Mouse (Mus musculus): ENCODE measurements at regions not wholly inside any gene's neighbourhood (a gene's known extent, or its start where the extent isn't known, plus 50 kb on each side); places are given as distances from the start of the nearest gene placed in this dataset.

GRCm38 (mm10) chr5:74777381-74778075 is 74.8 kb upstream of the Lnx1 start:
- Histone ChIP-seq H3K4me3 (no peak overlapping the region), H3K27ac (no peak overlapping the region)
- intact Hi-C loops (cut with DNase I): no loop called here
- TF ChIP-seq CTCF (IDR thresholded peaks at IDR 0.05): no peak
- DNase-seq (ENCODE audit: extremely low spot score in 1 of 2, low spot score in 2 of 2): no peak

DNA sequence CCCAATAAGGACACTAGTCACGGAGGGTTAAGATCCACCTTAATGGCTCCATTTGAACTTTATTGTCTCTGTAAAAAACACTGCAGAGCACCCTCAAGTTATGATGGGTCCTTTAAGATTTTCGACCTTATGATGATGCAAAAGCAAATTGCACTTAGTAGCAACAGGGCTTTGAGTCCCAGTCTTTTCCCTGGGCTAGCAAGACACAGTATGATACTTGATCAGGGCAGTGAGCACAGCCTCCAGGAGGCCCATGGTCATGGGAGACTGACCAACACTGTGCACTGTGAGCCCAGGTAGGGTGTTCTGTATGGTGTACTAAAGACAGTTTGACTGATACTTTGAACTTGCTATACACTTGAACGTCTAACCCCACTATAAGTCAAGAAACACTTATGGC is 73.4 kb upstream of the Lnx1 start:
- H3K27ac ChIP-seq: no peak overlapping the region
- intact Hi-C loops (cut with DNase I): no loop called here

DNA sequence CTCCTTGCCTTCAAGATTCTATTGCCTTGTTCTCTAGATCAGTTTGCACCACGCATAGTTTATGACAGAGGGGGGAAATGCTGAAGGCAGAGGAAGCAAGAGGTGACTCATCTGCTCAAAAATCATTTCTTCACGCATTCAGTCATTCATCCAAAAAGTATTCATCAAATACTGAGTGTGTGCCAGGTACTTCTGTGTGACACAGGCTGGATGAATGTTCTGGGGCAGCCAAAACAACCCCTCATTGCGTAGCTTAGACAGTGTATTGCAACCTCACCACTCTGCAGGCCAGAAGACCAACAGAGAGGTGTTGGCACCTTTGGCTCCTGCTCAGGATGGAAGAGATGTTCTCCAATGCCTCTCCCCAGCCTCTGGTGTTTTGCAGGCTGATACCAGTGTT is 72.9 kb upstream of the Lnx1 start:
- H3K27ac ChIP-seq: no peak overlapping the region
- no peak for TF ChIP-seq CTCF (IDR thresholded peaks at IDR 0.05)
- no peak overlapping the region for H3K4me3 ChIP-seq
- no peak for DNase-seq (ENCODE audit: extremely low spot score in 1 of 2, low spot score in 2 of 2)
- intact Hi-C loops (cut with DNase I): no loop called here

More for the DNA sequence above, 73.4 kb upstream of the Lnx1 start:
- TF ChIP-seq CTCF (IDR thresholded peaks at IDR 0.05): no peak
- H3K4me3 ChIP-seq: no peak overlapping the region
- no peak for DNase-seq (ENCODE audit: extremely low spot score in 1 of 2, low spot score in 2 of 2)

DNA sequence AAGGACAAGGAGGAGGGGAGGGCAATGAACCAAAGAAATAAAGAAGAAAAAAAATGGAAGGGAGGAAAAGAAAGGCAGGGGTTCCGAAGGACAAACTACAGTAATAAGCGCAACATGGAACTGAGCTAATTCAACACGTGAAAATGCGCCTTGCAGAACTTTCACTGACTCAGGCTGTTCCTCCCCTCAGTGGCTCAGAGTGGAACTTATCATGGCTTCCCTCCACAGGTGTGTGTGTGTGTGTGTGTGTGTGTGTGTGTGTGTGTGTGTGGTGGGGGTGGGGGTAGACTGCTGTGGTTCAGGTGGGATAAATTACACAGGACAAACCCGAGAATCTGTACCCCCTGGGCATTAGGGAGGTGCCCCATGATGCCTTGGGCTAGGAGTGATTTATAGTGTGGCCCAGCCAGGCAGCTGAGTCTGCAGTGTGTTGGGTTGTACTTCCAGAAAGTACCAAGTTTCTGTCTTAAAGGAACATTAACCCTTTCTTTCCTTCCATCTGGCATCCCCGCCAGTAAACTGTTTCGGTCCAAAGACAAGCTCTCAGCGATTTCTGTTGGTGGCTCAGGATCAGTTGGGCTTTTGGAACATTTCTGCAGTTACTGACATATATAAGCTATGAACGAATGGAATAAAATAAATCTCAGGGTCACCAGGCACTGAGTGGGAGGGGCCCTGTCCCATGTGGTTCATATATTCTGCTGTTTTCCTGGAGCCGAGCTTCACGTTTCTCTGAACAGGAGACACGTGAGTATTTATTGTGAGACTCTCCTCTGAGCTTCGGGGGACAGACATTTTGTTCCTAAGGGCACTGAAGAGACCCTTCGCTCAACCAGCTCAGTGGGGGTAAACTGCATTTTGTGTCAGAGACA is 71.1 kb upstream of the Lnx1 start:
- TF ChIP-seq CTCF (IDR thresholded peaks at IDR 0.05): no peak
- no peak for DNase-seq (ENCODE audit: extremely low spot score in 1 of 2, low spot score in 2 of 2)
- intact Hi-C loops (cut with DNase I): no loop called here
- Histone ChIP-seq H3K4me3 (no peak overlapping the region), H3K27ac (no peak overlapping the region)

DNA sequence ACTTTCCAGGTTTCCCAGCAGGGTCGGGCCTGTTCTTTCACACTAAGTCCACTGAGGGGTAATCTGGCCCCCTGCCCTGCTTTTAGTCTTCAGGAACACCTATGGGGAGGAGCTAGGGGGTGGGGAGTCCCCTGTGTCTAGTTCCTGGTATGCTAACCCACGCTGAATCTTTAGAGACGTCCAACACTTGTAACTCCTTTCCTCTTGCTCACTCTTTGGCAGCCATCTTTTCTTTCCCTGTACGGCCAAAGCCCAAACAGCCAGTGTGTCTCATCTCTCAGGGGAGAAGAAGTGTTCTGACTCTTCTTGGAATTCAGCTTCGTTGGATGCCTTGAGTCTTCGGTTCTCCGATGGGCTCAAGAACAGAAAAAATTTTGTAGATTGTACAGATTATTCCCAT is 68.4 kb upstream of the Lnx1 start:
- intact Hi-C loops (cut with DNase I): no loop called here
- TF ChIP-seq CTCF (IDR thresholded peaks at IDR 0.05): no peak
- Histone ChIP-seq H3K4me3 (no peak overlapping the region), H3K27ac (no peak overlapping the region)
- no peak for DNase-seq (ENCODE audit: extremely low spot score in 1 of 2, low spot score in 2 of 2)

GRCm38 (mm10) chr5:74769023-74769422 is 66.3 kb upstream of the Lnx1 start:
- no peak for TF ChIP-seq CTCF (IDR thresholded peaks at IDR 0.05)

DNA sequence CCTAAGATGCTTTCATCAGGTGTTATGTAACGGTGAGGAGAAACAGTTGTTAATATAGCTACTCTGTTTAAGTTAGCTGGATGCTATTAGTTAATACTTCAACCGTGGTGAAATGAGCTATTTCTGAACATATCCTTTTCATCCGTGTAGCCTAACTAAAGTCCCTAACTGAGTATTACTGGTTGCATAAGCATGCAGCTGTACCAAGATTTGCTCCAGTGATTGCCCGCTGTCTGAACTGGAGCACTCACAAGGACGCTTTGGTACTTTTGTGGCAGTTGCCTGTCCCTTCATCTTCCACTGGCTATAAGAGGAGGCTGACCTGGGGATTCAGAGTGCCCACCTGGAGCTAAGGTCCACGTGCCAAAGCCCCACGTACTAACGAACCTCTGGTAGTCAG is 65.3 kb upstream of the Lnx1 start:
- no peak for TF ChIP-seq CTCF (IDR thresholded peaks at IDR 0.05)
- no peak for DNase-seq (ENCODE audit: extremely low spot score in 1 of 2, low spot score in 2 of 2)
- no peak overlapping the region for H3K27ac ChIP-seq
- no peak overlapping the region for H3K4me3 ChIP-seq
- intact Hi-C loops (cut with DNase I): no loop called here

More at GRCm38 (mm10) chr5:74769023-74769422, 66.3 kb upstream of the Lnx1 start:
- Histone ChIP-seq H3K4me3 (no peak overlapping the region), H3K27ac (no peak overlapping the region)
- no peak for DNase-seq (ENCODE audit: extremely low spot score in 1 of 2, low spot score in 2 of 2)
- intact Hi-C loops (cut with DNase I): no loop called here

GRCm38 (mm10) chr5:74766211-74766610 is 63.5 kb upstream of the Lnx1 start:
- DNase-seq (ENCODE audit: extremely low spot score in 1 of 2, low spot score in 2 of 2): no peak
- no peak for TF ChIP-seq CTCF (IDR thresholded peaks at IDR 0.05)
- H3K27ac ChIP-seq: no peak overlapping the region
- intact Hi-C loops (cut with DNase I): no loop called here
- no peak overlapping the region for H3K4me3 ChIP-seq

- TF ChIP-seq CTCF (IDR thresholded peaks at IDR 0.05): no peak
- DNase-seq (ENCODE audit: extremely low spot score in 1 of 2, low spot score in 2 of 2): no peak
- intact Hi-C loops (cut with DNase I): no loop called here
- Histone ChIP-seq H3K4me3 (no peak overlapping the region), H3K27ac (no peak overlapping the region)
Observed at GRCm38 (mm10) chr5:74765061-74765767, 62.5 kb upstream of the Lnx1 start.

GRCm38 (mm10) chr5:74757557-74757956 is 54.8 kb upstream of the Lnx1 start:
- intact Hi-C loops (cut with DNase I): no loop called here
- no peak for TF ChIP-seq CTCF (IDR thresholded peaks at IDR 0.05)
- H3K27ac ChIP-seq: no peak overlapping the region
- DNase-seq (ENCODE audit: extremely low spot score in 1 of 2, low spot score in 2 of 2): no peak
- H3K4me3 ChIP-seq: no peak overlapping the region

DNA sequence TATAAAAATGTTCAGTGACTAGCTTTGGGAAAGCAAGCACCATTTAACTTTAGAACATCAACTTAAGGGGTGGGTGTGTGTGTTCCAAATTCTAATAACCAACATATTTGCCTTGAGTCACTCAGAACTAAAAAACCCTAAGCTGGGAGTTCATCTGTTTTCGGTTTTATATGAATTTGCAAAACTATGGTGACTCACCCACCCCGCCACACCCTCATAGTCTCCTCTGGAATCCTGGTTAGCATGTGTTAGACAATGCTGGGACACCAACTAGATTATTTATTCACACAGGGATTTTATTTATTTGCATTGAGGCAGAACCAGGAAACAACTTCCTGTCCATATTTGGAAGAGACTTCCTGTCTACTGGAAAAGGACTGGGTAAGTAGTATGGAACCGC is 50.2 kb upstream of the Lnx1 start:
- intact Hi-C loops (cut with DNase I): no loop called here
- H3K27ac ChIP-seq: no peak overlapping the region
- no peak for TF ChIP-seq CTCF (IDR thresholded peaks at IDR 0.05)
- DNase-seq (ENCODE audit: extremely low spot score in 1 of 2, low spot score in 2 of 2): no peak
- H3K4me3 ChIP-seq: no peak overlapping the region
